Mouse (Mus musculus): Measurements from ENCODE around the gene Adipoq. TPM values are rescaled to one million over a fixed set of nuclear protein-coding genes. Genes with fewer than 3 reads are reported as not detected.
"Not testable (repeated sequence)": the region's sequence is repeated elsewhere in the genome, so short reads cannot be mapped to it uniquely, and the experiment has no call there.

Adipoq gene
- polyA plus RNA-seq (2015; fragmentation: Nextera tagmentation; extraction: Ambion mirVana): 0.69 and 4.6 TPM in 2 replicates

DNA sequence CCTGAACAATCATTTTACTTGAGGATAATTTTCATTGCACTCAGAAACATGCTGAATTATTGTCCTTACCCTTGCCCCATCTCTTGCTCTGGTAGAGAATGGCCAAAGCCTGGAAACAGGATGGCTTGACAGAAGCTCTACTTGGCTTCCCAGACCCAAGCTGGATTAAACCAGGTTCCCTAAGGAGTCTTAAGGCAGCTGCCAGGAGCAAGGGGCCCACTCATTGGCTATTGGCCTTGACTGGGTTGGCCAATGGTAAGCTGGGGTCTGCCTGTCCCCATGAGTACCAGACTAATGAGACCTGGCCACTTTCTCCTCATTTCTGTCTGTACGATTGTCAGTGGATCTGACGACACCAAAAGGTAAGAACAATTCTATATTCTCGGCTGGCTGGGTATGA is at the start of gene Adipoq:
Gene Adipoq, plus strand, starts transcription at position 257 of the 400 bp plus-strand sequence.
- no peak for DNase-seq (ENCODE audit: low spot score)

- not testable (repeated sequence) for DNase-seq (ENCODE audit: low spot score)
These were observed 49.5 kb upstream of the Adipoq start for GRCm38 (mm10) chr16:23096886-23097285.

- DNase-seq (ENCODE audit: low spot score): not testable (repeated sequence)
These were observed 48.8 kb upstream of the Adipoq start for GRCm38 (mm10) chr16:23097290-23098104.

GRCm38 (mm10) chr16:23098105-23098452 is 48.3 kb upstream of the Adipoq start:
- not testable (repeated sequence) for DNase-seq (ENCODE audit: low spot score)

DNA sequence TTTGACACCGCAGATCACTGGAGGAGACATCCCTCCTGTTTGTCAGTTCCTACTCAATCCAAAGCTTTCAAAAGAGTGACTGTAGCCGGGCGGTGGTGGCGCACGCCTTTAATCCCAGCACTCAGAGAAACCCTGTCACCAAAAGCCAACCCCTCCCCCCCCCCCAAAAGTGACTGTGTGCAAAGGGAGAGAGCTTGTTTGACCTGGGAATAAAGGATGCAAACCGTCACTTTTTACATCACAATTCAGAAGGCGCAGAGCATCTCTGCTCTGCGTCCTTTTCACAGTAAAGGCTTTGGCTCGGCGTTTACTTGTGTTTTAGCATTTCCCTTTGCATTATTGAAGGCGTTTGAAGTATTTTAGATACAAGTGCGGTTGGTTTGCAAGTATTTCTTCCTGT is 46.7 kb upstream of the Adipoq start:
- DNase-seq (ENCODE audit: low spot score): peak; percentile 27

DNA sequence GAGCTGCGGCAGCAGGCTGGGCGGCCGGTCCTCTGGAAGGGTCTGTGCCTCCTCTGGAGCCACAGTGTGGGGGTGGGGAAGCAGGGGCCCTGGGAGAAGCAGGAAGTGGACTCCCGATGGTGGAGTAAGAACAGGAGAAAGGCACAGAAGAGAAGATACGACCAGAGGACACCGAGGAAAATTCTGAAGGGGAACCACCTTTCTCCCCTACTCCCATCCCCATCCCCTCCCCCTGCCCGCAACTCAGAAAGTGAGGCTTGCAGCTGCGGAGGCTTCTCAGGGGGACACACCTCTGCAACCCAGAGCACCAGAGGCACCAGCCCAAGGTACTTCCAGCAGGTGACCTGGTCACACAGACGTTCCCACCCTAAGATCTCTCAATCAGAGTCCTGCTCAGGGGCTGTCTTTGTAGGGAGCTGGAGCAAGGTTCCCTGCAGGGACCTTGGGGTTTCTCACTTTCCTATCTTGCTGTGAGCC is 46.2 kb upstream of the Adipoq start:
- DNase-seq (ENCODE audit: low spot score): peak; percentile 32

- no peak for DNase-seq (ENCODE audit: low spot score)
These were observed 45.7 kb upstream of the Adipoq start for GRCm38 (mm10) chr16:23100613-23101012.

DNA sequence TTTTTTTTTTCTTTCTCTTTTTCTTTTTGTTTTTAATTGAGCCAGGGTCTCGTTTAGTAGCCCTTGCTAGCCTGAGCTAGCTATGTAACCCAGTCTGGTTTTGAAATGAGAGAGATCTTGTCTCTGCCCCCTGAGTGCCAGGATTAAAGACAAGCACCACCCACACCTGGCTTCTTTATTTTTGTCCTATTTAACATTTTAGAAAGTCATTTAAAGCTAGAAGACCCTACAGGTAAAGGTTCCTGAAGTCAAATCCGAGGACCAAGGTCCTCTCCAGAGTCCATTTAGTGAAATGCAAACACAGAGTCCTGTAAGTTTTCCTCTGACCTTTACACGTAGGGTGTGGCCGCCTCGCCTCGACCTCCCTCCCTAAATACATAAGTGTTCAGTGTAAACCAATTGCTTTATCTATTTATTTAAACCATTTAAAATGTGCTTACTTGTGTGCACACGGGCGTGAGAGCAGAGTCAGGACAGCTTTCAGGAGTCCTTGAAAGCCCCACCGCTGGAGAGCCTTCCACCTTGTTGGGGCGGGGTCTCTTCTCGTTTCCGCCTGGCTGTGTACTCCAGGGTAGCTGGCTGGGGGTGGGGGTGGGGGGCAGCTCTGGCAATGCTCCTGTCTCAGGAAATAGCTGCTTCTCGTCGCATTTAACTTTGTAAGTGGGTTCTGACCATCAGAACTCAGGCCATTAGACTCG is 43.8 kb upstream of the Adipoq start:
- peak; percentile 61 for DNase-seq (ENCODE audit: low spot score)

DNA sequence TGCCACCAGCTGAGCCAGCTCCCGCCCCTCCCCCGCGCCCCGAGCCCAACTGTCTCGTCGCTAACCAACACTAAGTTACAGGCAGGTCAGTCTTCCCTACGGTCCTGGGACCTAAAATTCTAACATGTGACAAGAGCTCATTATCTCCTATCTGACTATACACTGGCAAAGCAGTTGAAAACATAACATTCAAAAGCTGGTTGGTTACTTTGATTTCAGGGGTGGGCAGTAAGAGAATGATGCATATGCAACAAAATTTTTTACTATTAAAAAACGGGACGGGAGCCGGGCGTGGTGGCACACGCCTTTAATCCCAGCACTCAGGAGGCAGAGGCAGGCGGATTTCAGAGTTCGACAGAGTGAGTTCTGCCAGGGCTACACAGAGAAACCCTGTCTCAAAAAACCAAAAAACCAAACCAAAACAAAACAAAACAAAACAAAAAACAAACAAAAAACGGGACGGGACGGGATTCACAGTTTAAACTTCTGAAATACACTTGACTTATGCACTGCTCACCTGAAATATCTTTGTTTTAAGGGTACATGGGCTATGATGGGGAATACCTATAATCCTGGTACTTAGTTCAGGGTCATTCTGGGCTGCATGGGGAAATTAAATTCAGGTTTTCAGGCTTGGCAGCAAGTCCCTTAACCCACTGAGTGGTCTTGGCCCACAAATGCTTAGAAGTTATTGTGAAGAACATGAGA is 43.1 kb upstream of the Adipoq start:
- no peak for DNase-seq (ENCODE audit: low spot score)

- no peak for DNase-seq (ENCODE audit: low spot score)
These were observed 42.5 kb upstream of the Adipoq start for GRCm38 (mm10) chr16:23103841-23104240.

DNA sequence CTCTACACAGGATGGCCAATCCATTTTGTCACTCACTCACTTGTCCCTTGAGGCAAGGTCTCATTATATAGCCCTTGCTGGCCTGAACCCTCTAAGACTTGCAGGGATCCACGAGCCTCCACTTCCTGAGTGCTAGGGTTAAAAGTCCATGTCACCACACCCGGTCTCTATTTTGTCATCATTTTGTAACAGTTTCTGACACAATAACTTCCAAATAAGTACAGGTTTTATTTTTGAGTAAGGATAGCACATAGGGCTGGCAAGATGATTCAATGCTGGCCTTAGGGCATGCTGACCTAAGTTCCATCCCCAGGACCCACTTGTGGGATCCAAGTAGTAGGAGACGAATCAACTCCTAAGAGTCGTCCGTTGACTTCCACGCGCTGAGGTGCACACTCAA is 40.2 kb upstream of the Adipoq start:
- DNase-seq (ENCODE audit: low spot score): no peak

DNA sequence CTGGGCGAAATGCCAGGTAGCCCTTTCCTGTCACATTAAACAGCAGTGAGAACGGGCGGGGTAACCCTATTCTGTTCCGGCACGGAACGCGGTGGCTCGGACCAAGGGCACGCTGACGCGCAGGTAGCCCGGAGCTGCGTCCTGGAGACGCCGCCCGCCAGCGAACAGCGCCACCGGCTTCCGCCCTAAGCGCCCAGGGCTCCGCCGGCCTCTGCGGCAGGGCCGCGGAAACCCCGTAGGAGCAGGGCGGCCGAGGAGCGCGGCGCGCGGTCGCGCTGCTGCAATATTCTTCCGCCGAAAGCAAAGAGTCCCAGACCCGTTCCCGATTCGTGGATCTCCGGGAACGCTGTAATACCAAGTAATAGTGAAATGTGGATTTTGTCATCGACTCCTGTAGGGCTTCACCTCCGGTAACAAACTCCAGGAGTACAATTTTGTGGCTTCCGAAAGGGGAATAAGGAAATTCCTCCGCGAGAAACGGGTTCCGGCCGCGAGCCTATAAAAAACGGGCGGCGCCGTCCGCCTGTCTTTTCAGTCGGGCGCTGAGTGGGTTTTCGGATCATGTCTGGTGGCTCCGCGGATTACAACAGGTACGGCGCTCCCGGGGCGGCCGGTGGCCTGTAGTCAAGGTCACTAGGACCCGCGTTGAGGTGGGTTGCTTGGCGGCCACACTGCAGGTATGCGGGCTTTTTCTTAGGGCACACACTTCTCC is 38.9 kb upstream of the Adipoq start, which contains the start of gene Eif4a2:
Gene Eif4a2, plus strand, starts transcription at position 214 of the 712 bp plus-strand sequence.
- DNase-seq (ENCODE audit: low spot score): peak; percentile 95

DNA sequence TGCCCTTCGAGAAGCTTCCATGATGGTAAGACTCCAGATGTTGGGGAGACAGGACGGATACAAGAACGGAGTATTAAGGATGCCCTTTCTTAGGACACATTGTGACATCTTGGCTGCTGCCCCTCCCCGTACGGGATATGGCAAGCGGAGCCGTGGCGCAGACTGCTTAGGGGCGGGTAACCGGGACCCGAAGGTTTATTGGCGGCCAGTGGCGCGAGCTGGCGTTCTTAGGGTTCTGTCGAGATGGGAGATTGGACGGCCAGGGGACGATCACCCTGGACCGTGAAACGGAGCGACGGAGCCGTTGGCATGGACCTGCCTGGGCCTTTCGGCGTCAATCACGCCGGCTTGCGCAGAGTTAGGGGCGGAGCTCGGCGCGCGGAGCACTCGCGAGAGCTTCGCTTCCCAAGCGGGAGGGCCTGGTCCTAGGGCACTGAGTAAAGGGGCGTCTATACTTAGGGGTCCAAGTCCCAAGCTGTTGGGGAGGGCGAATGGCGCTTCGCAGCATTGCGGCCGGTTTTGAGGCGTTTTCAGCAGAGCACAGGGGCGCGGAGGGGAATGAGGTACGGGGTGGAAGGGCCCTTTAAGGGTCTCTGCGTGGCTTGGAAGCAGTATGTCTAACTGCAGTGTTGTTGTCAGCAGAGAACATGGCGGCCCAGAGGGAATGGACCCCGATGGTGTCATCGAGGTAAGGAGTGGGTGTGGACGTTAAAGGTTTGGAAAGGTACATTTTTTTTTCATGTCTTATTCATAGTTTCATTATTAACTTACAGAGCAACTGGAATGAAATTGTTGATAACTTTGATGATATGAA is 38.2 kb upstream of the Adipoq start:
- peak; percentile 88 for DNase-seq (ENCODE audit: low spot score)

DNA sequence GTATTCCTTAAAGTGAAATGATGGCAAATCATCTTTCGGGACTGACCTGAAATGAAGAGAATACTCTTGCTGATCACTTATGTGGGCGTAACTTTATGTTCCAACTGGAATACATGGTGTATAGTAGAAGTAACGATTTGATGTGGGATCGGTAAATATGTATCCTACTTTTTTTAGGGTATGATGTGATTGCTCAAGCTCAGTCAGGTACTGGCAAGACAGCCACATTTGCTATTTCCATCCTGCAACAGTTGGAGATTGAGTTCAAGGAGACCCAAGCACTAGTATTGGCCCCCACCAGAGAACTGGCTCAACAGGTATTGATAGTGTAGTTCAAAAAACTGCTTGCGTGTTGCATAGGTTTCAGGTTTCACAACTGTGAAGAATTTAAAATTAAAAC is 37.4 kb upstream of the Adipoq start:
- DNase-seq (ENCODE audit: low spot score): no peak

GRCm38 (mm10) chr16:23109350-23110280 is 36.7 kb upstream of the Adipoq start:
- no peak for DNase-seq (ENCODE audit: low spot score)

DNA sequence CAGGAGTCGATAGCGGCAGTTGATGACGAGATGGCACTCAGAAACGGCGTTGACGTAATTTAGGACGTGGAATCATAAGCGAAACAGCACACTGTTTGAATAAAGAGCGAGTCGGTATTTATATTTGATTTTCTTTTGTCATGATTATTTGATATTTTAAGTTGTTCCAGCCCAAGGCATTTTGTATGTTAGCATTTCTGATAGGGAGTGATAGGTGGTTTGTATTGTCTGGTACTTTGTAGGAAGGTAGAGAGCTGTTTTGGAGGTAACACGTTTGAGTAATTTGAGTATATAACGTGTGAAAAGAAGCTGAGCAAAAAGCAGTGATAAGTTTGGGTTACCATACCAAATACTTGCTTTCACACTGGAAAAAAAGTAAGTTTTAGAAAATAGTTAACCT is 34.0 kb upstream of the Adipoq start:
- DNase-seq (ENCODE audit: low spot score): no peak

DNA sequence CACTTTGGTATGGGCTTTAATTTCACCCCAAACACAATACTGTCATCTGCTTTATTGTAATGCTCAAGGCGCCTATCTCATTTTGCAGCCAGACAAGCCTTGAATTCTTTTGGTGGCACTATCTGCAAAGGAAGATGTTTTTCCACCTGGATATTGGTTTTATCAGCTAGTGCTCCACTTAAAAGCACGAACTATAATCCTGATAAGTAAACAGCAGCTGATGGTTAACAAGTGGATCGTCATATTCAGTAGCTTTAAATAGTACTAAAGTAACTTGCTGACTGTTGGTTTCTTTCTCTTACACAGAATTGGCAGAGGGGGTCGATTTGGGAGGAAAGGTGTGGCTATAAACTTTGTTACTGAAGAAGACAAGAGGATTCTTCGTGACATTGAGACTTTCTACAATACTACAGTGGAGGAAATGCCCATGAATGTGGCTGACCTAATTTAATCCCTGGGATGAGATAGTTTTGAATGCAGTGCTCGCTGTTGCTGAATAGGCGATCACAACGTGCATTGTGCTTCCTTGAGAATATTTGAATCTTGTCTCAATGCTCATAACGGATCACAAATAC is 33.4 kb upstream of the Adipoq start:
- no peak for DNase-seq (ENCODE audit: low spot score)

DNA sequence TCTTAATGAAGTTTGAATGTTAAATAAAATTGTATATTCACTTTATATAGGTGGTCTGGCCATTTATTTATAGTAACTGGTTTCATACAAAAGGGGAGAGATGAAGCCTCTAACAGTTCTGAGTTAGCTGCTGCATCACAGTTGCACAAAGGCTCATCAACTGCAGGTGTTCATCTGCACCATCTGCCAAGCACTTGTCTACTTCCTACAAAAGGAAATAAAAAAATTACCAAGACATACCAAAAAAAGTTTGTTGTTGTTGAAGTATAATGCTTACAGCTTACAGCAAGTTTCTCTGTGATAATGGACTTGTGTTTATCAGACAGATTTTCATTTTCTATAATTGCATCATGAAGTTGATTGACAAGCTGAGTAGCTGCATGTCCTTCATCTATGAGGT is 32.4 kb upstream of the Adipoq start:
- DNase-seq (ENCODE audit: low spot score): no peak
